Mouse (Mus musculus): ENCODE measurements around the gene Crebl2.

The Crebl2 gene

DNA sequence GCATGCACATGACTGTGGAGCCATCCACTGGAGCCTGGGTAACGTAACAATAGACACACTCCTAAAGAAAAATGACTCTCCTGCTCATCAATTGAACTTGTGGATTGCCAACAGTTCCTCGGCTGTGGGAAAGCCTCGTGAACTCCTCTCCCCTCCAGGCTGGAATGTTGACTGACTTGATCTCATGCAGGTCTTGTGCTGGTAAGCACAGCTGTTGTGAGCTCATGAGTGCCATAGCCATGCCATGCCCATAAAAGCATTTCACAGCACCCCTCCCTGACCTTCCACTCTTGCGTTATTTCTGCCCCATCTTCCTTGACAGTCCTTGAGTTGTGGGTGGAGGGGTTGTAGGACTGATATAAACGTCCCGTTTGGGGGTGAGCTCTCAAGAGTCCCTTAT is 9.5 kb upstream of the Crebl2 start:
- no peak for DNase-seq (ENCODE audit: low read depth, low spot score)

DNA sequence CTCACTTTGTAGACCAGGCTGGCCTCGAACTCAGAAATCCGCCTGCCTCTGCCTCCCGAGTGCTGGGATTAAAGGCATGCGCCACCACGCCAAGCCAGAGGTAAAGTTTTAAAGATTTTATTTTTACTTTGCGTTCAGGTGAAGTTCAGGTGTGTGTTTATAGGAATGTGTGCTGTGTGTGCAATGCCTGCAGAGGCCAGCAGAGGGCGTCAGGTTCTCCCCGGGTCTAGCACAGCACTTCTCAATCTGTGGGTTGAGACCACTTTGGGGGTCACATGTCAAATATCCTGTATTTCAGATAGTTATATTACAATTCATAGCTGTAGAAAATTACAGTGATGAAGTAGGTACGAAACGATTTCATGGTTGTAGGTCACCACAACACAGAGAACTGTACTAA is 7.1 kb upstream of the Crebl2 start:
- peak; percentile 6 for DNase-seq (ENCODE audit: low read depth, low spot score)

DNA sequence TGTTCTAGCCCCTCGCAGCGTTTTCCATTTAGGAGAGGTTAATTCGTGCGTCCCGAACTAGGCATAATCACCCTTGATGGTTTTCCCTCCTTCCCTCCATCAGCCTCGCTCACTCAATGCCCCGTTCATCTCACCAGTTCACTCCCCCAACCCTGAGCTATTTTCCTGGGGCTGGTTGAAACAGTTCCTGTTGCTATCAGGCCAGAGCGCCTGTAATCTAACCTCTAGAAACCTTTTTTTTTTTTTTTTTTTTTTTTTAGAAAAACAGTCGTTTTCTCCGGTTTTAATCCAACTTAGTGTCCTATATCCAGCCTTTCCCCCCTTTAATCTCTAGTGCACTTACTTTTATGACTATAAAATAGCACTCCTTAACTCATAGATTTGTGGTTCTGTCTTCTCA is 822 bp downstream of the Crebl2 start:
- DNase-seq (ENCODE audit: low read depth, low spot score): no peak

DNA sequence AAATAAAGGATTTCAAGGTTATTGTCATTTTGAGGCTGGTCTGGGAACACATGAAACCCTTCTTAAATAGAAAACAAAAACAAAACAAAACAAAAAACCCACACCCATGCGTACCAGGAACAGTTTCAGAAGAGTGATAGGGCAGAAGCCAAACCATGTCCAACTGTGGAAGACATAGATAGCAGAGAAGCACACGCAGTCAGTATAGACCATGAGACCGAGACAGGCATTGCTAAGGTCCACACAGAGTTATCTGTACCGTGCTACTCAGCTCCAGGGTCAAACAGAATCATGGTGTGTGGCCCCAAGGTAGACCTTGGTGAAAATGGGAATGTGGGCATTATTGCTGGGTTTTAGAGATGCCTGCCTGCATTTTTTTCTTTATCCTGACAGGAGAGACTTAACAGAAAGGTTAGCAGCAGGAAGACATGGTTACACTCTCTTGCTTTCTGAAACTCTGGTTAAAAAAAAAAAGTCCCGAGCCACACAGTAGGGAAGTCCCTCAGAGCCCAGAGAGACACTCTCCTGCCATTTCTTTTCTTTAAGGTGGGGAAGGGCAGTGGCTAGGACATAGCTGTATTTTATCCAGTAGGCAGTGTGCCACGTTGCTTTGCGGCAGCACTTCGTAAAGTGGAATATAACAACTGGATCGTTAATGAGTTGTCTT is 4.8 kb downstream of the Crebl2 start:
- DNase-seq (ENCODE audit: low read depth, low spot score): no peak

- no peak for DNase-seq (ENCODE audit: low read depth, low spot score)
These were observed 8.2 kb downstream of the Crebl2 start for GRCm38 (mm10) chr6:134838111-134838510.

DNA sequence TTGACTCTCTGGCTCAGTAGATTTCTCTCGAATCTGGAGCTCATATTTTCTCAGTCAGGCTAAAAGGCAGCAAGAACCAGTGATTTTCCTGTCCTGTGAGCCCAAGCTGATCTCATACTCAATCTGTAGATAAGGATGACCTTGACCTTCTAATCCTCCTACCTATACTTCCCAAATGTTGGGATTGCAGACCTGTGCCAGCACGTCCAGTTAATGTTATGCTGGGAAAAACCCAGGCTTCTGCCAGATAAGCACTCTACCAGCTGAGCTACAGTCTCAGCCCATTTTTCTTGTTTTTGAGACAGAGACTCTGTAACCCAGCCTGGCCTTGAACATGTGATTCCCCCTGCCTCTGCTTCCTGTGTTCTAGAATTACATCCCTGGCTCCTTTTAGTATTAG is 10.4 kb downstream of the Crebl2 start:
- DNase-seq (ENCODE audit: low read depth, low spot score): no peak

GRCm38 (mm10) chr6:134845726-134846125 is 15.8 kb downstream of the Crebl2 start:
- DNase-seq (ENCODE audit: low read depth, low spot score): no peak

- no peak for DNase-seq (ENCODE audit: low read depth, low spot score)
These were observed 16.4 kb downstream of the Crebl2 start for GRCm38 (mm10) chr6:134846308-134846707.

- DNase-seq (ENCODE audit: low read depth, low spot score): no peak
These were observed 17.6 kb downstream of the Crebl2 start for GRCm38 (mm10) chr6:134847550-134847949.

DNA sequence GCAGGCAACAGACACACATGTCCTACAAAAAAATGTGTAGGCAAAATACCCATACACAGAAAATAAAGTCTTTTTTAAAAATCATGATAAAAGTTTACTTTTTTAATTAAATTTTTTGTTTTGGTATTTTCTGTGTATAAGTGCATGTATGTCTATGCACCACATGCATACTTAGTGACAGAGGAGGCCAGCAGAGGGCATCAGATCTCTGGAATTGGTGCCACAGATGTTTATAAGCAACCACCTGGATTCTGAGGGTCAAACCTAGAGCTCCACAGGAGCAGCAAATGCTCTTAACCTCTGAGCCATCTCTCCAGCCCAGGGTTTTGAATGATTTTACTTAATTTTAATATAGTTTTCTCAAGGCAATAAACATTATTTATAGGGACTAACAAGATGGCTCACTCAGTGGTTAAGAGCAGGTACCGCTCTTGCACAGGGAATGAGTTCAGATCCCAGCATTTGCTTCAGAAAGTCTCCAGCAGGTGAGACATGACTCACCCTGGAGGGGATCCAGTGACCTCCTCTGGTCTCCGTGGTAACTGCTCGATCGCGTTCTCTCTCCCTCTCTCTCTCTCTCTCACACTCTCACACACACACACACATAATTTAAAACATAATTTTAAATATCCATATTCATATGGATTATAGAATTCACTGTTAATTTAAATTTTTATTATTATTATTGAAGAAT is 18.4 kb downstream of the Crebl2 start:
- peak; percentile 12 for DNase-seq (ENCODE audit: low read depth, low spot score)

DNA sequence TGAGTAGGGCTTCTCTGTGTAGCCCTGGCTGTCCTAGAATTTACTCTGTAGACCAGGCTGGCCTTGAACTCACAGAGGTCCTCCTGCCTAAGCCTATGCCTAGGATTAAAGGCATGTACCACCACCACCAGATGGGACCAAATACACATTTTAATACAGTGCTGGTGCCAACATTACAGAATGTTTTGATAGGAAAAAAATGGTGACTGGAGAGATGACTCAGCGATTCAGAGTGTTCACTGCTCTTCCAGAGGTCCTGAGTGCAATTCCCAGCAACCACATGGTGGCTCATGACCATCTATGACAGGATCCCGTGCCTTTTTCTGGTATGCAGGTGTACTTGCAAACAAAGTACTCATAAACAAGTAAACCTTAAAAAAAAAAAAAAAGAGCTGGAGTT is 19.5 kb downstream of the Crebl2 start:
- DNase-seq (ENCODE audit: low read depth, low spot score): no peak

DNA sequence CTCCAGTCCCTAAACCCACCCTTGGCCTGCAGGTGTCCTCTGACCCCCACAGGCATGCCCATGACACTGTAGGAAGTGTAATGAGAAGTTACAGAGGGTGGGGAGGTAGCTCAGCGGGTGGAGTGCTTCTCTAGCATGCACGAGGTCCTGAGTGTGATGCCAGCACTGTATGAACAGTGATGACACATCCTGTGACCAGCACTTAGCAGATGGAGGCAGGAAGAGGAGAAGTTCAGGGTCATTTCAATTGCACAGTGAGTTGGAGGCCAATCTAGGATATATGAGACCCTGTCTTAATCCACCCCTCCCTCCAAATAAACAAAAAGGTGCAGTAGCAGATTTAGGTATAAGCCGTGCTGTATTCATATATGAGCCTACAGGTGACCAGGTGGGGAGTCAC is 20.0 kb downstream of the Crebl2 start:
- DNase-seq (ENCODE audit: low read depth, low spot score): no peak

DNA sequence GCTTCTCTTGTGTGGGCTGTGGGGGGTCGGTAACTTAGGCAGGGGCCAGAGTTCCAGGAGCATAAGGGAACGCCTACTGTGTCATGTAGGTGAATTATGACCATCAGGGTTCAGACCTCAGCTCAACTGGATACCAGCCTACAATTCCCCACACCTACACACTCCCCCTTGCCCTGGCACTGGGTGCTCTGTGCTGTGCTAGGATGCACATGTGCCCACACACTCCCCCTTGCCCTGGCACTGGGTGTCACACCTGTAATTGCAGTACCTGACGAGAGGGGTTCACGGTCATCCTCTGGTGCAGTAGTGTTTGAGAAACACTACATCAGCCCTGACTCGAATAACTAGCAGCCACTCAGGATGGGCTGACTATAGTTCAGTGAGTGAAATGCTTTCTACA is 24.8 kb downstream of the Crebl2 start:
- DNase-seq (ENCODE audit: low read depth, low spot score): no peak

DNA sequence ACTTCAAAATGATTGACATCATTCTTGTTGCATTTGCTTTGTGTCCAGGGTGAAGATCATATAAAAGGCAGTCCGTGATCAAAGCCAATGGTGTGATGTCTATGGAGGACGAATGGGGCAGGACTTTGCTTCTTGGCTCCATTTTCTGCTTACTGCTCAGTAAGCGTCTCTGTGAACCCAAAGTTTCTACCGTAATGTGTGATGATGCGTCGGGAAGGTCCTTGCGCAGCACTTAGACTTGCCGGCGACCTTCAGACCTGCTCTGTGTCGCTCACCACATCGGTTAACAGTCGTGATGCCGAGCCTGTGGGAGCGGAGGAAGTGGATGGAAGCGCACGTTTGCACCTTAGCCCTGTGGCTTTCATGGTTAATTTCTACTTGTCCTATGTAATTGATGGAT is 26.0 kb downstream of the Crebl2 start:
- DNase-seq (ENCODE audit: low read depth, low spot score): no peak

DNA sequence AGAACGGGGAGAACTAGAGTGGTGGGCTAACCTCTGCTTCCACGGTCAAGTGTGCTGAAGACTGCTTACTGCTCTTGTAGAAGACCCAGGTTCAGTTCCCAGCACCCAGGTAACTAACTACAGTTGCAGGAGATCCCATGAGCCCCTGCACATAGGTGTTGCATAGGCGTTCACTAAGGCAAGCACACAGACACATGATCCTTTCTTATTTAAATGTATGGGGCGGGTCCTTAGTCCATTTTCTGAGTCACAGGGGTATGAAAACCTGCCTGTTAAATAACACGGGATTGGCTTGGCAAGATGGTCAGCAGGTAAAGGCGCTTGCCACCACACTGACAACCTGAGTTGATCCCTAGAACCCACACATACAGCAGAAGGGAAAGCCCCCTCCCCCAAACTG is 29.1 kb downstream of the Crebl2 start:
- DNase-seq (ENCODE audit: low read depth, low spot score): no peak

GRCm38 (mm10) chr6:134860275-134860674 is 30.3 kb downstream of the Crebl2 start:
- no peak for DNase-seq (ENCODE audit: low read depth, low spot score)

DNA sequence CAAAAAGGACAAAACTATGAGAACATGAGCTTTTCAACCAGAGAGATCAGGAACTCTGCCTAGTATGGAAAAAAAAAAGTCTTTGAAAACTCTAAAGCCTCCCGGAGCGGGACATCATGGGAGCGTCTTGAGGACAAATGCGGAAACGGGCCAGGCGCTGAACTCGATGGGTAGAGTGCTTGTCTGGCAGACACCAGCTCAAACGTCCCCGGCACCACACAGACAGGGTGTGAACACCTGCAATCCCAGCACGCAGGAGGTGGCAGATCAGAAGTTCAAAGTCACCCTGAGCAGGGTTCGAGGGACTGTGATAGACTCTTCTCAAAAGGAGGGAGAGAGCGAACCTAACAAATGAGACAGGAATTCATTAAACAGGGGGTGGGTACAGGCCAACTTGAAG is 31.4 kb downstream of the Crebl2 start:
- no peak for DNase-seq (ENCODE audit: low read depth, low spot score)

GRCm38 (mm10) chr6:134862671-134863104 is 32.7 kb downstream of the Crebl2 start:
- no peak for DNase-seq (ENCODE audit: low read depth, low spot score)

DNA sequence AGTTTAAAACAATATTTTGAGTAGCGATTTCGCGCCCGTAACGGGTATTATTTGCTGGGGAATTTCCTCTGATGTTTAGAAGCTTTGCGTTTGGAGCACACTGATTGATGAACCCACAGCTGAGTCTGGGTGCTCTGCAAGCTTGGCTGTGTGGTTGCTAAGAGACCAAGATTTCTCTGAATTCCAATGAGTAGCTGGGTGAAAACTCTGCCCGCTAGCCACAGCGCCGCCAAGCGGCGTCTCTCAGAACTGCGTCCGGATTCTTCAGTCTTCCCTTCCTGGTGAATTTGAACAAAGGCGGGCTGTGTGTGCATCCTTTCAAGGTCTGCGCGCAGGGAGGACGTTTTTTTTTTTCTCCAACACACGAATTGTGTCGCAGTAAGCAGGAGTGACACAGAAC is 33.2 kb downstream of the Crebl2 start:
- peak; percentile 55 for DNase-seq (ENCODE audit: low read depth, low spot score)

GRCm38 (mm10) chr6:134866113-134866512 is 36.2 kb downstream of the Crebl2 start:
- no peak for DNase-seq (ENCODE audit: low read depth, low spot score)

DNA sequence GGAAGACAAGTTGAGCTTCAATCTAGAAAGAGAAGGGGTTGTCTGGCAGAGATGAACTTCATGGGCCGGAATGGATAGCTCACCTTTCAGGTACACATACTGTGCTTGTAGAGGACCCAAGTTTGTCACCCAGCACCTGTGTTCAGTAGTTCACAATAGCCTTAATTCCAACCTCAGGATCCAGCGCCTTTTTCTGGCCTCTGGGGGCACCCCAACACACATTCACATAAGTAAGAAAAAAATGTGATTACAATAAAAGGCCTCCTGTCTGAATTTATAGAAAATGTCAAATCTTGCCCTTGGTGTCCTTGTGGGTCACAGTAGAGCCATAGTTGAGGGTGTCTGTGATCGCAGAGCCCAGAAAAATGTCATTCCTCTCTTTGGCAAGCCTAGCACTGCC is 37.4 kb downstream of the Crebl2 start:
- DNase-seq (ENCODE audit: low read depth, low spot score): peak; percentile 43

- DNase-seq (ENCODE audit: low read depth, low spot score): no peak
These were observed 40.3 kb downstream of the Crebl2 start for GRCm38 (mm10) chr6:134870209-134870742.

DNA sequence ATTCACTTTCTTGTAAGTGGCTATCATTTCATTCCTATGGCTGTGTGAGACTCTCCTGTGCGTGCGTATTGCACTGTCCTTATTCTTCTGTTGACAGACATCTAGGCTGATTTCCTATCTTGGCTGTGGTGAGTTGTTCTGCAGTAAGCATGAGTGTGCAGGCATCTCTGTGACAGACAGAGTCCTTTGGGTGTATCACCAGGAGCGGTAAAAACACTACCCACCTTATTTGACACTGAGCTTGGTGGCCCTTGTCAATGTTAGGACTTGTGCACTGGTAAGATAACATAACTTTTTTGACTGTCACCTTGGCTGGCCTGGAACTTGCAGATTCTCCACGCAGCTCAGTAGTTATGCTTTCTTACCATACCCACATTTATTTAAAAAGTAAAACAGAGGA is 40.9 kb downstream of the Crebl2 start:
- no peak for DNase-seq (ENCODE audit: low read depth, low spot score)
